Mouse (Mus musculus) MEL (cell line): ENCODE measurements around the gene Golga2. TPM values are rescaled to one million over a fixed set of nuclear protein-coding genes. Genes with fewer than 3 reads are reported as not detected.

ENCODE experiments used
- DNase-seq: peaks from one replicate; pipeline ENCODE4 v3.0.0; 2011; ENCODE audit warnings: low read depth, low spot score
- H3K27ac ChIP-seq: 2 replicates; pipeline ENCODE4 v1.5.1; 2012; ENCODE audit warnings: low read depth, mild to moderate bottlenecking, control low read depth, low read length, moderate library complexity; ENCODE audit not compliant: control insufficient read depth
- H3K27me3 ChIP-seq, 2 experiments: fragments of 150-350 bp in 1 of 2; sonication (generic) in 1 of 2; 2 replicates each; pipeline ENCODE4 v1.6.1; 2012; ENCODE audit warnings: low read length in 2 of 2, mild to moderate bottlenecking in 2 of 2, improper control_type of control experiment in 1 of 2, moderate library complexity in 1 of 2; ENCODE audit not compliant: insufficient read depth in 2 of 2, control insufficient read depth in 1 of 2
- H3K36me3 ChIP-seq, 2 experiments: 2 replicates each; pipeline ENCODE4 v1.6.1; 2012 to 2014; ENCODE audit warnings: low read length in 2 of 2, improper control_type of control experiment in 1 of 2, inconsistent platforms in 1 of 2, mild to moderate bottlenecking in 1 of 2; ENCODE audit not compliant: insufficient read depth in 2 of 2, control insufficient read depth in 1 of 2
- H3K4me1 ChIP-seq, 2 experiments: fragments of 150-350 bp in 1 of 2; sonication (generic) in 1 of 2; 2 replicates each; pipeline ENCODE4 v1.6.1; 2012; ENCODE audit warnings: low read length in 2 of 2, improper control_type of control experiment in 1 of 2, mild to moderate bottlenecking in 1 of 2; ENCODE audit not compliant: insufficient read depth in 2 of 2, control insufficient read depth in 1 of 2
- H3K4me3 ChIP-seq, 2 experiments: fragments of 150-350 bp in 1 of 2; sonication (generic) in 1 of 2; 2 replicates each; pipeline ENCODE4 v1.5.1; 2012; ENCODE audit warnings: low read depth in 2 of 2, low read length in 2 of 2, mild to moderate bottlenecking in 2 of 2, moderate library complexity in 2 of 2, control low read depth in 1 of 2, improper control_type of control experiment in 1 of 2; ENCODE audit not compliant: control insufficient read depth in 1 of 2, insufficient read depth in 1 of 2
- H3K79me2 ChIP-seq: 2 replicates; pipeline ENCODE4 v1.6.1; 2012; ENCODE audit warnings: mild to moderate bottlenecking, low read length, moderate library complexity; ENCODE audit not compliant: control insufficient read depth, poor library complexity, insufficient read depth
- H3K9ac ChIP-seq: 2 replicates; pipeline ENCODE4 v1.6.1; 2012; ENCODE audit warnings: low read depth, mild to moderate bottlenecking, control low read depth, low read length, moderate library complexity; ENCODE audit not compliant: control insufficient read depth, poor library complexity, severe bottlenecking
- H3K9me3 ChIP-seq: fragments of 150-350 bp; sonication (generic); replicated peaks from 2 replicates; pipeline ENCODE4 v1.6.1; 2012; ENCODE audit warnings: mild to moderate bottlenecking, low read length, improper control_type of control experiment, moderate library complexity; ENCODE audit not compliant: insufficient read depth
- BHLHE40 ChIP-seq: IDR thresholded peaks from 2 replicates; pipeline ENCODE4 v1.6.1; 2012; ENCODE audit warnings: low read depth, mild to moderate bottlenecking, inconsistent platforms, low read length, improper control_type of control experiment, borderline replicate concordance
- CHD1 ChIP-seq: IDR thresholded peaks from 2 replicates; pipeline ENCODE4 v1.6.1; 2012; ENCODE audit warnings: low read depth, mild to moderate bottlenecking, inconsistent platforms, low read length, improper control_type of control experiment
- CHD2 ChIP-seq: IDR thresholded peaks from 2 replicates; pipeline ENCODE4 v1.6.1; 2011; ENCODE audit warnings: low read length, improper control_type of control experiment
- ELF1 ChIP-seq: IDR thresholded peaks from 2 replicates; pipeline ENCODE4 v1.6.1; 2014; ENCODE audit warnings: low read depth, mild to moderate bottlenecking, inconsistent platforms, low read length, improper control_type of control experiment, moderate library complexity
- GABPA ChIP-seq: IDR thresholded peaks from 2 replicates; pipeline ENCODE4 v1.6.1; 2012; ENCODE audit warnings: low read depth, mild to moderate bottlenecking, inconsistent platforms, low read length, improper control_type of control experiment, moderate library complexity
- MAZ ChIP-seq: IDR thresholded peaks from 2 replicates; pipeline ENCODE4 v1.6.1; 2012; ENCODE audit warnings: low read depth, mild to moderate bottlenecking, inconsistent platforms, low read length, improper control_type of control experiment
- MYC ChIP-seq: IDR thresholded peaks from 2 replicates; pipeline ENCODE4 v1.6.1; 2011; ENCODE audit warnings: low read depth, mild to moderate bottlenecking, low read length, improper control_type of control experiment, moderate library complexity
- NELFE ChIP-seq: IDR thresholded peaks from 2 replicates; pipeline ENCODE4 v1.6.1; 2011; ENCODE audit warnings: low read depth, low read length, improper control_type of control experiment
- NRF1 ChIP-seq: IDR thresholded peaks from 2 replicates; pipeline ENCODE4 v1.6.1; 2014; ENCODE audit warnings: low read depth, mild to moderate bottlenecking, inconsistent platforms, low read length, improper control_type of control experiment, moderate library complexity; ENCODE audit not compliant: poor library complexity, insufficient read depth, severe bottlenecking
- TBP ChIP-seq: IDR thresholded peaks from 2 replicates; pipeline ENCODE4 v1.8.0; 2011; ENCODE audit warnings: low read depth, low read length, improper control_type of control experiment
- USF1 ChIP-seq: IDR thresholded peaks from 2 replicates; pipeline ENCODE4 v1.6.1; 2014; ENCODE audit warnings: low read depth, mild to moderate bottlenecking, inconsistent platforms, low read length, improper control_type of control experiment, moderate library complexity
- ZC3H11A ChIP-seq: IDR thresholded peaks from 2 replicates; pipeline ENCODE4 v1.6.1; 2012; ENCODE audit warnings: low read depth, mild to moderate bottlenecking, inconsistent platforms, low read length, improper control_type of control experiment
- polyA plus RNA-seq, 2 experiments: library from polyadenylated mRNA; stranded (reverse) in 1 of 2; unstranded in 1 of 2; fragments of >175 nt in 1 of 2; fragments of >200 nt in 1 of 2; gene quantifications; 2 replicates each; pipeline versions ENCODE4 v1.2.1 to v1.2.4; 2012; ENCODE audit warnings: low replicate concordance in 2 of 2, low read depth in 1 of 2; ENCODE audit not compliant: insufficient read length in 2 of 2, insufficient read depth in 1 of 2, missing spikeins in 1 of 2
- total RNA-seq: library from RNA; depleted of rRNA; stranded (reverse); fragments of 300-350 nt; gene quantifications from 2 replicates; pipeline ENCODE4 v1.2.3, GENCODE M21; 2012

Gene Golga2
- total and polyA plus RNA-seq, 3 experiments, result 20.3 to 38.6 TPM; not detected in 1

- Histone ChIP-seq H3K27me3 (no peaks in the 10 kb centered on the region), H3K4me1 (no peaks in the 10 kb centered on the region; a peak in 1 of 4 replicates), H3K4me3 (no peak overlapping the region), H3K9me3 (no peaks in the 10 kb centered on the region), H3K9ac (no peak overlapping the region), H3K79me2 (no peaks in the 10 kb centered on the region), H3K36me3 (peaks cover 0 to 8% of the 10 kb centered on the region in 2 experiments; a peak in 2 of 4 replicates), H3K27ac (no peak overlapping the region)
- no peak for DNase-seq
- TF ChIP-seq BHLHE40 (no peak), CHD2 (no peak)
Observed at GRCm38 (mm10) chr2:32246741-32247140, 40.4 kb upstream of the Golga2 start.

- H3K9ac ChIP-seq, result no peak overlapping the region
- H3K27ac ChIP-seq, result no peak overlapping the region
- no peaks in the 10 kb centered on the region for H3K79me2 ChIP-seq
- no peak overlapping the region for H3K4me3 ChIP-seq
- H3K36me3 ChIP-seq, result peaks cover 0 to 6% of the 10 kb centered on the region in 2 experiments; a peak in 2 of 4 replicates
- no peak for DNase-seq
- no peaks in the 10 kb centered on the region; a peak in 1 of 4 replicates for H3K4me1 ChIP-seq
- H3K9me3 ChIP-seq, result no peaks in the 10 kb centered on the region
- TF ChIP-seq CHD1, result no peak
- no peak for TF ChIP-seq NRF1
- no peak for TF ChIP-seq ELF1
- TF ChIP-seq TBP, result no peak
- no peak for TF ChIP-seq MYC
- no peak for TF ChIP-seq USF1
- no peaks in the 10 kb centered on the region for H3K27me3 ChIP-seq
Observed at GRCm38 (mm10) chr2:32248377-32249361, 38.5 kb upstream of the Golga2 start.

- Histone ChIP-seq H3K79me2 (no peaks in the 10 kb centered on the region), H3K27ac (no peak overlapping the region), H3K27me3 (no peaks in the 10 kb centered on the region), H3K9ac (no peak overlapping the region), H3K36me3 (peaks cover 0 to 6% of the 10 kb centered on the region in 2 experiments; a peak in 2 of 4 replicates), H3K9me3 (no peaks in the 10 kb centered on the region), H3K4me1 (no peaks in the 10 kb centered on the region; a peak in 1 of 4 replicates), H3K4me3 (no peak overlapping the region)
- DNase-seq, result no peak
- no peak for TF ChIP-seq GABPA
- no peak for TF ChIP-seq ZC3H11A
- no peak for TF ChIP-seq MAZ
- TF ChIP-seq USF1, result no peak
- TF ChIP-seq NELFE, result no peak
Observed at GRCm38 (mm10) chr2:32251791-32252527, 35.2 kb upstream of the Golga2 start.
